Mouse (Mus musculus) forebrain, embryonic 12.5 days (tissue): ENCODE measurements around the gene Kcne1. TPM values are rescaled to one million over a fixed set of nuclear protein-coding genes. Genes with fewer than 3 reads are reported as not detected.

Experiments
- ATAC-seq: fragments of 200-750 bp; cut with Nextera tagmentation; 2 replicates; pipeline ENCODE4 v1.8.0; 2017; ENCODE audit warnings: moderate TSS enrichment; ENCODE audit not compliant: low FRiP score
- H3K27ac ChIP-seq: fragments of 300-500 bp; sonication (generic); 2 replicates; pipeline ENCODE4 v1.5.1; 2016; ENCODE audit warnings: mild to moderate bottlenecking
- H3K27me3 ChIP-seq: fragments of 300-500 bp; sonication (generic); 2 replicates; pipeline ENCODE4 v1.6.1; 2016; ENCODE audit warnings: mild to moderate bottlenecking
- H3K36me3 ChIP-seq: fragments of 300-500 bp; sonication (generic); replicated peaks from 2 replicates; pipeline ENCODE4 v1.6.1; 2016; ENCODE audit warnings: mild to moderate bottlenecking
- H3K4me1 ChIP-seq: fragments of 300-500 bp; sonication (generic); 2 replicates; pipeline ENCODE4 v1.6.1; 2016
- H3K4me2 ChIP-seq: fragments of 300-500 bp; sonication (generic); 2 replicates; pipeline ENCODE4 v1.6.1; 2016; ENCODE audit warnings: mild to moderate bottlenecking, moderate library complexity
- H3K4me3 ChIP-seq: fragments of 300-500 bp; sonication (generic); replicated peaks from 2 replicates; pipeline ENCODE4 v1.5.1; 2016; ENCODE audit warnings: mild to moderate bottlenecking
- H3K9ac ChIP-seq: fragments of 300-500 bp; sonication (generic); 2 replicates; pipeline ENCODE4 v1.6.1; 2016; ENCODE audit warnings: mild to moderate bottlenecking
- H3K9me3 ChIP-seq: fragments of 300-500 bp; sonication (generic); 2 replicates; pipeline ENCODE4 v1.6.1; 2016
- WGBS: fragments of 180-500 bp; shearing (Covaris S2); methylation state at CpG from one replicate; pipeline ENCODE4 v1.1.7; 2016; 5-methylcytosine and 5-hydroxymethylcytosine counted together
- polyA plus RNA-seq: library from polyadenylated mRNA; unstranded; fragments of >200 nt; fragmentation: Nextera tagmentation; extraction: Ambion mirVana; gene quantifications from 2 replicates; pipeline ENCODE4 v1.2.1, GENCODE M21; 2016

The Kcne1 gene
- polyA plus RNA-seq, 1 experiment from 2014 or later = 0.26 TPM

- Histone ChIP-seq H3K4me2 (peak within 1 kb of the TSS; percentile 79), H3K9me3 (no peaks in the 10 kb centered on the region), H3K27ac (peak within 1 kb of the TSS; percentile 76), H3K9ac (peak within 1 kb of the TSS; percentile 78), H3K27me3 (peaks cover 7% of the 10 kb centered on the region; the same call in 1 of the 2 replicates), H3K36me3 (peaks cover 6% of the 10 kb centered on the region), H3K4me3 (peak within 1 kb of the TSS; percentile 64), H3K4me1 (peaks cover 22% of the 10 kb centered on the region)
- ATAC-seq = peak; percentile 94
- 8% methylated on average over 32 of the region's 32 CpGs for WGBS
Measured at GRCm38 (mm10) chr16:92300649-92301411, 58.4 kb downstream of the Kcne1 start, which contains the start of gene Smim11. Gene Smim11, plus strand, starts transcription at chr16:92301286.

Other genes starting within 250 kb of the Kcne1 start
- 2.2 and 4.3 TPM in 2 replicates for gene Kcne2, start 67.1 kb downstream of the Kcne1 start, polyA plus RNA-seq
- 131 and 135 TPM in 2 replicates for gene Smim11, start 58.2 kb downstream of the Kcne1 start, polyA plus RNA-seq
- not detected in 2 replicates for gene Fam243, start 38.0 kb downstream of the Kcne1 start, polyA plus RNA-seq
- gene Rcan1, start 111.4 kb upstream of the Kcne1 start, polyA plus RNA-seq = 40.9 and 43.1 TPM in 2 replicates
- gene Clic6, start 126.3 kb upstream of the Kcne1 start, polyA plus RNA-seq = 5.1 and 8.0 TPM in 2 replicates